Mouse (Mus musculus) heart, postnatal 4 days (tissue): ENCODE measurements at regions not wholly inside any gene's neighbourhood (a gene's known extent, or its start where the extent isn't known, plus 50 kb on each side); places are given as distances from the start of the nearest gene placed in this dataset.

Experiments used
- DNase-seq: peaks from one replicate; pipeline ENCODE4 v3.0.0; 2021

DNA sequence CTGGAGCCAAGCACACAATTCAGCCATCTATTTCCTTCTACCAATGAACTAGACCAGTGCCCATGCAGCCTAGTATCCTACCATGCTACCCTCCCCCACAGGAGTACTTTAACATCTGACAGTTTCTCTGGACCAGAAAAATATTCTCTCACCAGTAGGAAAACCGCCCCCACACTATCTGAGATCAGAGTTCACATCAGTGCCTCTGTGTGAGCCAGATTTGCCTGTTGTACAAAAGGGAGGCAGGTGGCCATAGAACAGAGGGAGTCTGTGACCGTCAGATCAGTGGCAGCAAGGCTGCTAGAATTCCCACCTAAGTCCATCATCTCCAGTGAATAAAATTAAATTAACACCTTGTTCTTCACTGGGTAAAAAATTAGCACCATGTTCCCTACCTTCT is 166.5 kb downstream of the Atp23 start:
- DNase-seq, result no peak

DNA sequence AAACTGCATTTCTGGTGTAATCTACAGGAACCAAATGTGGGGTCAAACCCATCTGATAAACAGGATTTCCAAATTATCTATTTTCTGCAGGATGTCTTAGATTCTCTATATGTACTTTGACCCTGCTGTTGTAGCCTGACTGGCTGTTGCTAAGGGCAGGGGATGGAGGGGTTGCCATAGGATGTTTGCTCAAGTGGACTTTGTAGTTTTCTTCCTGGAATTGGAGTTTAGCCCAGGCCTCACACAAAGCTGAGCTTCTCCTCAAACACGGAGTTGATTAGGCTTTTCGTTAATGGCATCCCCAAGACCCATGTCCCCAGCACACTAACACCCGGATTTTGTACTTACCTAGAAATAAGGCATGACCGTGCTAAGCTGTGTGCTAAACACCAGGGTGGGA is 173.3 kb downstream of the Atp23 start:
- DNase-seq, result no peak

GRCm38 (mm10) chr10:126717961-126718360 is 183.2 kb downstream of the Atp23 start:
- peak; percentile 12 for DNase-seq

DNA sequence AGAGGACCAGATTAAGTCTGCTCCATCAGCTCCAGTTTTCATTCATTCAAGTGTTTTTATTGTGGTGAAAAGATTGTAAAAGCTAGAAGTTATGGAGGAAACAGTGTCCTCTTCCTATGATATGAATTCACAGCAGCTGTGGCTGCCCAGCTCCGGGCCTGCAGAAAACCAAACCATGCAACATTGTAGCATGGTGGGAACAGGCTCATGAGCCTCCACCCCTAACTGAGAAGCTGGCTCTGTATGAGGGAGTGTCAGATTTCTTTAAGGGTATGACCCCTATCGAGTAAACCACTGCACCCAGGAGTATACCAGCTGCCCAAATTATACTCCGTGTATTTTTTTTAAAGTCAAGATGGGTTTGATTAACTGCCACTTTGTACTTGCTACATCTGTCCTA is 189.4 kb downstream of the Atp23 start:
- DNase-seq, result no peak

GRCm38 (mm10) chr10:126709219-126709917 is 191.8 kb downstream of the Atp23 start:
- no peak for DNase-seq

GRCm38 (mm10) chr10:126708730-126709129 is 192.4 kb downstream of the Atp23 start:
- no peak for DNase-seq

DNA sequence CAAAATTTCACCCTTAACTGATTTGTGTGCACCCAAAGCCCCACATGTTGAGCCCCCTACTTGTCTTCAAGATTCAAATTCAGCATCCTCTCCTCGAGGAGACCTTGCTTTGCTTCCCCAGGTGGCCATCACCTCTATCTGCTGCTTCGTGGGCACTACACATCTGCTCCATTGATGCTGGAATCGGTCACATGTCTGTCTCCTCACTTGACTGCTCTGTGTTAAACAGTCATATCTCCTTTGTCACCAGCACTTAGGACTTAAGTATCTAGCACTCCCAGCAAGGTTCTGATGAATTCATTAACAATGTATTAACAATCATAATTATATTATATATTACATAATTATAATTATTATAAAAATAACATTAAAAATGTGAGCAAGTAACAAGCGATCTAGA is 192.9 kb downstream of the Atp23 start:
- no peak for DNase-seq

DNA sequence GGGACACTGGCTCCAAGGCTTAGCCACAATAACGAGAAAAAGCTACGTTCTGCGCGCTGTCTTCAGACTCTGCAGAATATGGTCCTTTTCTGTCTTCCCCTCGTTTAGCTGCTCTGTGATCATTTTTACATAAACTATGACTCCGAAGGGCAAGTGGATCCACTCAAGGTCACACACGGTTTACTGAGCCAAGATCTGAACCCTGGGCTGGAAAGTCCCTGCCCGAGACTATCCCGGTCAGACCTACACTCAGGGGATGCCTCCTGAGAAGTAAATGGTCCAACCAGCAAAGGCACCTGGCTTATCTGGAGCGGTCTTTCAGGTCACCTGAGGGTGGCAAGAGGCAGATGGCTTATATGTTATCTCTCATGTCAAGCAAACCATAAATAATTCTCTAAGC is 204.1 kb downstream of the Atp23 start:
- no peak for DNase-seq

- DNase-seq, result no peak
These were observed 210.1 kb downstream of the Atp23 start for GRCm38 (mm10) chr10:126690914-126691673.

GRCm38 (mm10) chr10:126680275-126681184 is 220.6 kb downstream of the Atp23 start:
- DNase-seq, result no peak

GRCm38 (mm10) chr10:126679224-126680120 is 221.7 kb downstream of the Atp23 start:
- no peak for DNase-seq

DNA sequence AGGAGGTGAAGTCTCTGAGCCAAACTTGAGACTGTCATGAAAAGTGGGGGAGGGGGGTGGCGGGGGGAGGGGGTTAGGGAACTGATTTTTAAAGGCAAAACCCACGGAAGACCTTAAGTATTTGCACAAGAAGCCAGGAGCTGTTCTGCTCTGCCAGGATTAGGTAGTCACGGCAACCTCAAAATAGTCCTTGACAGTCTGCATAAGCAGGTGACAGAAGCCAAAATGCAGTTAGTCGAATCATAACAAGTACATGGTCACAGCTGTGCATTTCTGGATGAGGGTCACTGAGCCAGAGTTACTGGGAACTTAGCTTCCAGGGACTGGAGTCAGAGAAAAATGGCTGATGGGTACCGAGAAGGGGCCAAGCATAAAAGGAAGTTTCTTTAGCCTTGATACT is 227.7 kb downstream of the Atp23 start:
- no peak for DNase-seq

- no peak for DNase-seq
These were observed 236.6 kb downstream of the Atp23 start for GRCm38 (mm10) chr10:126664408-126665083.

- no peak for DNase-seq
These were observed 237.6 kb downstream of the Atp23 start for GRCm38 (mm10) chr10:126663461-126664013.

DNA sequence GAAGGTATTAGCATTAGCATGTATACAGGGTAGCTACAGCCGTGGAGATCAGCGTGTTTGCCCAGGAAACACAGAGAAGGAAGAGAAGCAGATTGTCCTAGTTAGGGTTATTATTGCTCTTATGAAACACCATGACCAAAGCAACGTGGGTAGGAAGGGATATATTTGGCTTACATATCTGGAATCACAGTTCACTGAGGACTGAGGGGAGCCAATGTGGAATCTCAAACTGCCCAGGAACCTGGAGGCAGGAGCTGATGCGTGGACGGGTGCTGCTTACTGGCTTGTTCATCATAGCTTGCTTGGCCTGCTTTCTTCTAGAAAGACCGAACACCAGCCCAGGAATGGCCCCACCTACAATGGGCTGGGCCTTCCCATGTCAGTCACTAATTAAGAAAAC is 238.4 kb downstream of the Atp23 start:
- no peak for DNase-seq

GRCm38 (mm10) chr10:126661095-126661615 is 240.0 kb downstream of the Atp23 start:
- no peak for DNase-seq

- DNase-seq, result no peak
These were observed 241.1 kb downstream of the Atp23 start for GRCm38 (mm10) chr10:126660024-126660423.

- DNase-seq, result no peak
These were observed 248.5 kb downstream of the Atp23 start for GRCm38 (mm10) chr10:126652693-126653092.

DNA sequence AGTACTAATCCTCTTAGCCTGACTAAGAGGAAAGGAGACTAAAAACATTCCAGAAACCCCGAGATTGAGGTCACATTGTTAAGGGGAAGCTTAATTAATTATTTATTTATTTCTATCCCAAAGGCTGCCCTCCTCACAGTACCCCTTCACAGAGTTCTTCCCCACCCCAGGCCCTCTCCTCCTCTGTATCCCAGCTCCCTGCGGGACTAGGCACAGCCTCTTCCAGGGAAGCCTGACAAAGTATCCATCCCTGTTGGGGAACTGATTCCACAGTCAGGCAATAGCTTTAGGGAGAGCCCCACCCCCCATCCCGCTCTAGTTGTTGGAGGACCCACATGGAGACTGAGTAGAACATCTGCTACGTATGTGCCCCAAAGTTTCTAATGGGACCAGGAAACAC is 254.6 kb downstream of the Atp23 start:
- DNase-seq, result no peak

- peak; percentile 14 for DNase-seq
These were observed 259.3 kb downstream of the Atp23 start for GRCm38 (mm10) chr10:126641792-126642289.

DNA sequence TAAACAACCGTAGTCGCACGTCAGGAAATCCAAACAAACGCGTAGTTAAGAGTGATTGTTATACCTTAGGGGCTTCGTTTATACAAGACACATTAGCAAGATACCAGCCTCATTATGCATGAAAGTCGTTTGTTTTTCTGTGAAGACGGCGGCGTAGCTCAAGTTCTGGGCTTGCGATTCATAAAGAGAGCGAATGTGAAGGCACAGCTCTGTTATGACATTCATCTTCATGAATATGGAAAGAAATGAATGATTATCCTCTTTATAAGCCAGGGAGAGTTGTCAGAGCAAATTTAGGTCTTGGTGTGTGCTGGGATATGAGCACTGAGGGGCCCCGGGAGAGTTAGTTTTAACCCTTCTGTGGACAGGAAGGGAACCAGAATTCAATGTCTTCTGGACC is 266.4 kb downstream of the Atp23 start:
- no peak for DNase-seq
